Mouse (Mus musculus): Measurements from ENCODE around the gene Dusp27. TPM values are rescaled to one million over a fixed set of nuclear protein-coding genes. Genes with fewer than 3 reads are reported as not detected.

The Dusp27 gene
- polyA plus RNA-seq, 1 experiment from 2014 or later: 38.2 TPM

DNA sequence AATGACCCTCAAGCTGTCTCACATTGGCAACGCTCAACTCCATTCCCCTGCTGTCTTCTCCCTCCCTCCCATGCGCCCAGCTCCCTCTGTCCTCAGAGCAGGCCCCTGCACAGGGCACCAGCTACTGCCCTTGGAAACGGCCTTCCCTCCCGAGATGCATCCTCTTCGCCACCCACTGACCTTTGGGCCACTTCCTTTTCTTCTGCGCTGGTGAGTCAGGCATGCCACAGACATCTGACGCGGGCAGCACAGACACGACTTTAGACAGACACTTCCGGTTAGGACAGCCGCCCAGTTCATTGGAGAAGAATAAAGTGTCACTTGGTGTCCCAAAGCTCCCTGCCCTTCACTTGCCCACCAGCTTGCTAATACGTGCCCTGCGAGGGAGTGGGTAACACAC is 10.4 kb upstream of the Dusp27 start:
- no peaks in the 10 kb centered on the region for H3K36me3 ChIP-seq
- H3K9me3 ChIP-seq: no peaks in the 10 kb centered on the region
- no peaks in the 10 kb centered on the region for H3K27me3 ChIP-seq (ENCODE audit: insufficient read depth, poor library complexity, severe bottlenecking)
- no peak for DNase-seq (ENCODE audit: low spot score)
- peaks cover 30% of the 10 kb centered on the region for H3K4me1 ChIP-seq
- peak overlapping the region; percentile 73; the same call in 1 of the 2 replicates for H3K27ac ChIP-seq
- WGBS: 60% methylated on average over 13 of the region's 13 CpGs
- H3K4me3 ChIP-seq: no peak overlapping the region

DNA sequence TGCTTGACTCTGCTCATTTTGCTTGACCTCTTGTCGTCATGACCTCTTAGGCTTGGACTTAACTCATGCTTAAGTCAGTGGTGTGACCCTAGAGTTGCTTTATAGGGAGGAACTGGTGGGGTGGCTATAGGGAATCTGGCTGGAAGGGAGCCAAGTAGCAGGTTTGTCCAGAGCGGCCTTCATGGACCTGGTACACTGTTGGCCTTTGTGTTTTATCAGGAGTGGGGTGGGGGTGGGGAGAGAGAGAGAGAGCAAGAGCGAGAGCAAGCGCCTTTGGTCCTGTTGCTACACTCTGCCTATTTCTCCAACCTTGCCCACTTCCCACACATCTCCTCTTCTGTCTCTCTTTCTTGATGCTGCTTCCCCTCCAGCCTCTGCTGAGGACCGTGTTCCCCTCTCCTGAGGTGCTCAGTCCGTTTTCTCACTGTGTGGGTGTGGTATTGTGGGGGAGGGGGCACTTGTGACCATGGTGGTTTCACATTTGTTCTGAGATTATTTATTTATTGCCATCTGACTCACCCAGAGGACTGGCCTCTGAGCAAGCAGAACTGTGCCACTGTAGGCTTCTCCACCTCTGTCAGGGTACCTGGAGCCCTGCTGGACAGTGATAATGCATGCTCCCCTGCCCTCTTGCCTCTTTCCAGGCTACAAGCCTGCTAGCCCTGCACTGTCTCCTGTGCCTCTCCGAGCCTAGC is 9.7 kb upstream of the Dusp27 start:
- peak overlapping the region; percentile 73 for H3K27ac ChIP-seq
- H3K9me3 ChIP-seq: no peaks in the 10 kb centered on the region
- H3K36me3 ChIP-seq: no peaks in the 10 kb centered on the region
- DNase-seq (ENCODE audit: low spot score): no peak
- peaks cover 33% of the 10 kb centered on the region for H3K4me1 ChIP-seq
- WGBS: 49% methylated on average over 7 of the region's 7 CpGs
- H3K27me3 ChIP-seq (ENCODE audit: insufficient read depth, poor library complexity, severe bottlenecking): no peaks in the 10 kb centered on the region
- no peak overlapping the region for H3K4me3 ChIP-seq

DNA sequence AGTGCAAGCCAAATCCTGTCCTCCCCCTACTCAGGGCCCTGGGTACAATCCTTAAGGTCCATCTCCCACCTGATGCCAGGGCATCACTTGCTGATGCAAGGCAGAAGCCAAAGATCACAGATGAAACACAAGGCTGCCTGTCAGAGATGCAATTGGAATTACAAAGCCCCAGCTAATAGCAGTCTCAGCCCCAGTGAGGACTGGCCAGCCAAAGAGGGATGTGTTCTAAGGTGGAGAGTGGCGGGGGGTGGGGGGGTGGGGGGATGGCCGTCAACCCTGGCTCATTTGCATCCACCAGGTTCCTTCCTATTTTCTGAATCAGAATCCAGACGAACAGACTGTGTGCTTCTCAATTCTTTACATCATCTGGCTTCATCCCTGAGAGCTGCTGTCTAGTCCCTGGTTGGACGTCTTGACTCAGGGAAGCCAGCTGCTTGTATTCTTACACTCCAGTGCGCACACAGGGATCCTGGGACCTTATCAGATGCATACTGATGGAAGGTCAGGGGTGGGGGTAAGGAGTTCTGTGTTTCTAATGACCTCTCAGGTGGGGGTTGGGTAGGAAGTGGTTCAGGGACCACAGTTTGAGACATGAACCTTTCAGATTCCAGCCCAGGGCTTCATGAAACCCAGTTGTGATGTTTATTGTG is 7.5 kb upstream of the Dusp27 start:
- H3K27me3 ChIP-seq (ENCODE audit: insufficient read depth, poor library complexity, severe bottlenecking): no peaks in the 10 kb centered on the region
- H3K4me3 ChIP-seq: no peak overlapping the region
- DNase-seq (ENCODE audit: low spot score): no peak
- H3K27ac ChIP-seq: no peak overlapping the region
- 27% methylated on average over 5 of the region's 5 CpGs for WGBS
- no peaks in the 10 kb centered on the region for H3K9me3 ChIP-seq
- H3K36me3 ChIP-seq: no peaks in the 10 kb centered on the region
- peaks cover 54% of the 10 kb centered on the region for H3K4me1 ChIP-seq

DNA sequence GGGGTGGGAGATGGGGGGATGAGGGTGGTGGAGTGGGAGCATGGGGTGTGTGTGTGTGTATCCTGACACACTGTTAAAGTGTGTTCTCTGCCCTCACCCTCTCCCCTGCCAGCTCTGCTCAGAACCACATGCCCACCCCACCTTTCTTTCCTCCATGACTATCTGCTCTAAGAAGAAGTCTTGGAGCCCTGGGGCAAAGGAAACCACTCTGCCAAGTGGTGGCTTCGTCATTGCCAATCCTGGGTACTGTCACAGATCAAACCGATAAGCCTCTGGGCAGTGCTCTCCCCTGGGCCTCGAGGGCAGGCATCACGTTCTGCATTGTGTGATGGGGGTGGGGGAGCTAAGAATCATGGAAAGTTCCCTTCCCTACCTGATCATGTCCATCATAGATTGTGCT is 4.6 kb upstream of the Dusp27 start:
- no peak for DNase-seq (ENCODE audit: low spot score)
- peak overlapping the region; percentile 77 for H3K27ac ChIP-seq
- no peaks in the 10 kb centered on the region for H3K36me3 ChIP-seq
- no peak overlapping the region for H3K4me3 ChIP-seq
- no peaks in the 10 kb centered on the region for H3K27me3 ChIP-seq (ENCODE audit: insufficient read depth, poor library complexity, severe bottlenecking)
- H3K9me3 ChIP-seq: no peaks in the 10 kb centered on the region
- WGBS: 39% methylated on average over 4 of the region's 4 CpGs
- peaks cover 59% of the 10 kb centered on the region for H3K4me1 ChIP-seq

DNA sequence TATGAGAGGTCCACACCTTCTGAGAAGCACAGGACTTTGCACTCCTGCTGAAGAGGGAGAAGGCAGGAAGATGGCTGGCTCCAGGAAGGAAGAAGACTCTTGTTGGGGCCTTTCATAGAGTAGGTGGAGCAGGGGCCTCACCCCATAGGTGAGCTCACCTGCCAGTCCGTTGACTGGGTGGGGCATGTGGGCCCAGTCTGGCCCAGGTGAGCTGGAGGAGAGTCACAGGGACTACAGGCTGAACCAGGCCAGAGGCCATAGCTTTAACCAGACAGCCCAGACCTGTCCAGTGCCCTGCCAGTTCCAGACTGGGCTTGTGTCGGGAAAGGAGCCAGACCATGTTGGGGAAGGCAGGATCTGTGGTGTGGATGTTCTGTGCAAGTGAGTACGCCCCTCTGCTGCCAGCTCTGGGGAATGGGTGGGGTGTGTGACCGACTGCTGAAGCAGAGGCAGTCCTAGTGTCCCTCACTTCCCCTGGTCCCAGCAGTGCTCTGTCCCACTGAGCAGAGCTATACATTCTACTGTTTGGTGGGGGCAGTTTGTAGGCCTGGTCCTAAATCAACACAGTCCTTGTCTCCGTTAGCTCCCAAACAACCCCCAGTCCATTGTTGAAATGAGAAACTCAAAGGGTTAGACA is 2.6 kb upstream of the Dusp27 start, which contains the start of gene Gpa33:
Gene Gpa33 (plus strand): TSS at position 15 of the 637 bp plus-strand sequence.
- H3K27me3 ChIP-seq (ENCODE audit: insufficient read depth, poor library complexity, severe bottlenecking): no peaks in the 10 kb centered on the region
- H3K4me3 ChIP-seq: no peak within 1 kb of the TSS
- 79% methylated on average over 5 of the region's 5 CpGs for WGBS
- no peaks in the 10 kb centered on the region for H3K9me3 ChIP-seq
- H3K4me1 ChIP-seq: peaks cover 67% of the 10 kb centered on the region
- peak within 1 kb of the TSS; percentile 92 for H3K27ac ChIP-seq
- no peak for DNase-seq (ENCODE audit: low spot score)
- peaks cover 6% of the 10 kb centered on the region for H3K36me3 ChIP-seq

DNA sequence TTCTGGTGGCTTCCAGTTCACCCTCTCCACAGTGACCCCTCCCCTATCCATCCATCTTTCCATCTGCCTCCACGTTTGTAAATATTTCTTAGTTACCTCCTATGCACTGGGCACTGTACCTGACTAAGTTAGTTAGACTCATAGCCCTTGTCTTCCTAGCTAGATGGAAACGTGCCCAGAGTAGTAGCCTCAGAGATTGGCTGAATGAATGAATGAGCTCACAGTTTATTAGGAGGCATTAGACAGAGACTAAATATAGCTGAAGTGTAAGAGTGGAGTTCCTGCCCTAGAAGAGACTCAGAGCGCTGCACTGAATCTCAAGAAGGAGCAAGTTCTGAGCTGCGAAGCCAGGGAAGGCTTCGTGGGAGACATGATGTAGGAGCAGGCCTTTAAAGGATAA is 829 bp upstream of the Dusp27 start:
- Histone ChIP-seq H3K4me1 (peaks cover 67% of the 10 kb centered on the region), H3K27me3 (ENCODE audit: insufficient read depth, poor library complexity, severe bottlenecking) (no peaks in the 10 kb centered on the region), H3K4me3 (no peak overlapping the region), H3K27ac (peak overlapping the region; percentile 92), H3K36me3 (peaks cover 23% of the 10 kb centered on the region), H3K9me3 (no peaks in the 10 kb centered on the region)
- no peak for DNase-seq (ENCODE audit: low spot score)
- 70% methylated on average over 5 of the region's 5 CpGs for WGBS

DNA sequence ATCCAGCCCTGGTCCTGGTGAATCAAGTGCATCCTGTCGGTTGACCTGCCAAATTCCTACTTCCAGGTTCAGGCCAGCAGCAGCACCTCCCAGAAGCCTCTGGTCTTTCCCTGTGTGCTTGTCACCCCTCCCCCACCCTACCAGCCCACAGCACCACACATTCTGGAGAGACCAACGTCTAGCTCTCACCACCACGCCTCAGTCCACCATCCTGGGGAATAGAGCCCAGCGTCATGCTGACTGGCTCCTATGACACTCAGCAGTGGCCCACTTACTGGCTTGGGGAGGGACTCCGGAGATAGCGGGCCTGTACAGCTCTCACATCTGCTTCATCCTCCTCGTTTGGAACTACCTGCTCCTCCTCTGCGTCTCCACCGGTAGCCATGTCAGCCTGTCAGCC is 927 bp downstream of the Dusp27 start:
- no peaks in the 10 kb centered on the region for H3K27me3 ChIP-seq (ENCODE audit: insufficient read depth, poor library complexity, severe bottlenecking)
- H3K4me3 ChIP-seq: peak overlapping the region; percentile 59
- peak overlapping the region; percentile 92 for H3K27ac ChIP-seq
- no peaks in the 10 kb centered on the region for H3K9me3 ChIP-seq
- H3K36me3 ChIP-seq: peaks cover 32% of the 10 kb centered on the region
- 18% methylated on average over 9 of the region's 9 CpGs for WGBS
- H3K4me1 ChIP-seq: peaks cover 65% of the 10 kb centered on the region
- DNase-seq (ENCODE audit: low spot score): peak; percentile 82

DNA sequence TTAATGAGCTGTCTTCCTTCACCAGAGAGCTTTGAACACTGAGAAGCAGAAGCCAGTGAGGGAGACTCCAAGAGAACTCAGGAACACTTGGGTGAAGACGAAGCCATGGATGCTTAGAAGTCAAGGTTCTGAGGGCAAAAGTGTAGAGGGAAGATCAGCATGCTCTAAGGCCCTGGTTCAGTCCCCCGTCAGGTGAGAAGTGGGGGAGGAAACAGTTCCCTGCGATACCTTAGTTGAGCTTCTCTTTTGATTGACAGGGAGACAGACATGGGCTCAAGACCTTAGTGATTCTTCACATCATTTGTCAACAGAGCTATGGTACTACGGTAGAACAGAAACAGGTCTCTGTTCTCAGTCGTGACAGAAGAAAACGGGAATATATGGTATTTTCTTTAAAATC is 1.4 kb downstream of the Dusp27 start:
- WGBS: 71% methylated on average over 6 of the region's 6 CpGs
- Histone ChIP-seq H3K9me3 (no peaks in the 10 kb centered on the region), H3K4me3 (peak overlapping the region; percentile 59), H3K27me3 (ENCODE audit: insufficient read depth, poor library complexity, severe bottlenecking) (no peaks in the 10 kb centered on the region), H3K36me3 (peaks cover 36% of the 10 kb centered on the region), H3K27ac (peak overlapping the region; percentile 92), H3K4me1 (peaks cover 60% of the 10 kb centered on the region)
- DNase-seq (ENCODE audit: low spot score): no peak

DNA sequence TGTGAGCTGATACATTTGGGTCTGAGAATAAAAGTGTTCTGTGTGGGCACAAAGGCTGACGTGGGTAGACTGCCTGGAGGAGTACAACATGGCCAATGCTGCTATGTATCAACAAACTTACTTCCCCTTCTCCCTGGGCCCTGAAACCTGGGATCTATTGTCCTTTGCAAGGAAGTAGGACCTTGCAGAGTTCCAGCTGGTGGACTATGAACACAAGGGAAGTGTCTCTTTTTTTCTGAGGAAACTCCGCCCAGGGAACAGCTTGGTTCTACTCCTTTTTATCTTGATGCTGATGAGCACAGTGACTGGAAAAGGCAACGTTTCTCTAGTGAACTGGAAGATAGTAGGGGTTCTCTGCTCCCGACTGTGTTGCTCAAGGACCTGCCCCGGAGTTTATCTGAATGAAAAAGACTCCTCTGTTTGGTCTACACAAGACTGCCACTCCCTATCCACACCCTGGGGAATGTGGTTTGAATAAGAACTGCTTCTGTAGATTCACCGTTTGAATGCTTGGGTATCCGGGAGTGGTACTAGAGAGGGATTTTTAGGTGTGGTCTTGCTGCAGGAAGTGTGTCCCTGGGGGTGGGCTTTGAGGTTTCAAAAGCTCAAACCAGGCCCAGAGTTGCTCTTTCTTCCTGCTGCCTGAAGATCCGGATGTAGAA is 2.7 kb downstream of the Dusp27 start:
- no peaks in the 10 kb centered on the region for H3K27me3 ChIP-seq (ENCODE audit: insufficient read depth, poor library complexity, severe bottlenecking)
- peaks cover 48% of the 10 kb centered on the region for H3K4me1 ChIP-seq
- H3K9me3 ChIP-seq: no peaks in the 10 kb centered on the region
- 57% methylated on average over 8 of the region's 8 CpGs for WGBS
- DNase-seq (ENCODE audit: low spot score): no peak
- no peak overlapping the region for H3K4me3 ChIP-seq
- H3K36me3 ChIP-seq: peaks cover 40% of the 10 kb centered on the region
- no peak overlapping the region for H3K27ac ChIP-seq

DNA sequence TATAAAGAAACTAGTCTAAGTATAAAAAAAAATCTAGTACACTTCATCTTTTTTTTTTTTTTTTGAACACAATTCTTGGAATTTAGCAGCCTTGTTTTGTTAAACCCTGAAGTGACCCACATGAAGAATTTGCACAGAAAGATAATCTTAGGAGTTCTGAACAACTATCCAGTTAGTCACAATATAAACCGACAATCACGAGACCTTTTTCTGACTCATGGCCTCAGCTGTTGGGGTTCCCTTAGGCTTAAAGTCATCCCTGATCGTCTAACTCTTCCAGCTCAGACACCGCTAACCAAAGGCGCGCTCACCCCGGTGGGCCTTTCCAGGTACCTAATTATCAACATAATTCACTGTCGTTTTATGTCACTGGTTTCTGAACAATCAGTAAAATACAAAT is 4.0 kb downstream of the Dusp27 start:
- DNase-seq (ENCODE audit: low spot score): no peak
- Histone ChIP-seq H3K36me3 (peaks cover 47% of the 10 kb centered on the region), H3K27ac (no peak overlapping the region), H3K4me1 (peaks cover 45% of the 10 kb centered on the region), H3K4me3 (no peak overlapping the region), H3K27me3 (ENCODE audit: insufficient read depth, poor library complexity, severe bottlenecking) (no peaks in the 10 kb centered on the region), H3K9me3 (no peaks in the 10 kb centered on the region)
- 90% methylated on average over 8 of the region's 8 CpGs for WGBS

DNA sequence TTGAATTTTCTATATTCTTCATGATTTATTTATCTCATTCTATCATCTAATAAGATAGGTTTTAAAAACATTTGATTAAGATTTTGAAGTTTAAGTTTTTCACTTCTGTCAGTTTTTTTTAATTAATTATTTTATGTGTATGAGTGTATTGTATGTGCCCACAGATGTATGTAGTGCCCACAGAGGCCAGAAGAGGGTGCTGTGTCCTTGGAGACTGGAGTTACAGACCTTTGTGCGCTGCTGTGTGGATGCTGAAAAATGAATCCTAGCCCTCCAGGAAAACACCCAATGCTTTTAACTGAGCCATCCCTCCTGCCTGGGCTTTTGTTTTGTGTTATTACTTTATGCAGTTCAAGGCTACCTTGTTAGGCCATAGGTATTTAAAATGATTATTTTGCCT is 4.7 kb downstream of the Dusp27 start:
- H3K27me3 ChIP-seq (ENCODE audit: insufficient read depth, poor library complexity, severe bottlenecking): no peaks in the 10 kb centered on the region
- DNase-seq (ENCODE audit: low spot score): no peak
- H3K4me1 ChIP-seq: peaks cover 38% of the 10 kb centered on the region
- H3K9me3 ChIP-seq: no peaks in the 10 kb centered on the region
- H3K36me3 ChIP-seq: peaks cover 54% of the 10 kb centered on the region
- no peak overlapping the region for H3K4me3 ChIP-seq
- no peak overlapping the region for H3K27ac ChIP-seq
- WGBS: 94% methylated on average over 1 of the region's 1 CpGs

DNA sequence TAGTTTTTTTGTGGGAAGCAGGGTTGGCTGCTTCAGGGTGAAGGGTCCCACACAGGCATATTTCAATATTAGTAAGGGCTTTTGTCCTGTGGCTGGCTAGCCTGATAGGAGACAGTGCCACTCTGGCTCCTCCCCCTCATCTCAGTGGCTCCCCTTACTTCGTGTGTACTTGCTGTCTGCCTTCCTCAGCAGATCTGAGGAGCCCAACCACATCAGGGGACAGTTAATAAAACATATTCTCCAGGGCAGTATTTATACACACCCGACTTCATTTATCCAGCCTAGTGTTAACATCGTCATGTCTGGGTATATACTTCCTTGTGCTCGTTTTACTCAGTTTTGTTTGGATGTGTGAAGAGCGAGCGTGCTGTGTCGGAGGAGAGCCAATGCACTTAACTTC is 5.6 kb downstream of the Dusp27 start:
- no peaks in the 10 kb centered on the region for H3K9me3 ChIP-seq
- peaks cover 29% of the 10 kb centered on the region for H3K4me1 ChIP-seq
- 70% methylated on average over 7 of the region's 7 CpGs for WGBS
- no peaks in the 10 kb centered on the region for H3K27me3 ChIP-seq (ENCODE audit: insufficient read depth, poor library complexity, severe bottlenecking)
- no peak overlapping the region for H3K27ac ChIP-seq
- H3K4me3 ChIP-seq: no peak overlapping the region
- peaks cover 64% of the 10 kb centered on the region for H3K36me3 ChIP-seq
- DNase-seq (ENCODE audit: low spot score): no peak

Measured in heart, embryonic 10.5 days (tissue).